Mouse (Mus musculus) brain, embryonic 14.5 days (tissue): ENCODE results near the gene Xrn2.

Experiments used
- CTCF ChIP-seq: fragments of 200-500 bp; IDR thresholded peaks from 2 replicates; pipeline ENCODE4 v1.5.1; 2012; ENCODE audit warnings: inconsistent platforms, mild to moderate bottlenecking, moderate library complexity, borderline replicate concordance; ENCODE audit not compliant: insufficient read depth, insufficient read length; ENCODE audit errors: extremely low read depth
- POLR2A ChIP-seq: fragments of 200-500 bp; IDR thresholded peaks from 2 replicates; pipeline ENCODE4 v1.6.1; 2012; ENCODE audit warnings: mild to moderate bottlenecking, inconsistent platforms, borderline replicate concordance; ENCODE audit not compliant: poor library complexity, insufficient read depth, insufficient read length, severe bottlenecking; ENCODE audit errors: extremely low read depth

GRCm38 (mm10) chr2:146986429-146986828, 26.4 kb upstream of the Xrn2 start:
- TF ChIP-seq CTCF (no peak), POLR2A (no peak)
